Mouse (Mus musculus) liver, adult (tissue): Measurements from ENCODE around the gene Gm13694.
"Not testable (repeated sequence)": the region's sequence is repeated elsewhere in the genome, so short reads cannot be mapped to it uniquely, and the experiment has no call there.

Experiments used
- GATA4 ChIP-seq: IDR thresholded peaks from 2 replicates; pipeline ENCODE4 v1.6.1; 2014; ENCODE audit warnings: mild to moderate bottlenecking, low read length; ENCODE audit not compliant: insufficient replicate concordance

Gm13694 gene

DNA sequence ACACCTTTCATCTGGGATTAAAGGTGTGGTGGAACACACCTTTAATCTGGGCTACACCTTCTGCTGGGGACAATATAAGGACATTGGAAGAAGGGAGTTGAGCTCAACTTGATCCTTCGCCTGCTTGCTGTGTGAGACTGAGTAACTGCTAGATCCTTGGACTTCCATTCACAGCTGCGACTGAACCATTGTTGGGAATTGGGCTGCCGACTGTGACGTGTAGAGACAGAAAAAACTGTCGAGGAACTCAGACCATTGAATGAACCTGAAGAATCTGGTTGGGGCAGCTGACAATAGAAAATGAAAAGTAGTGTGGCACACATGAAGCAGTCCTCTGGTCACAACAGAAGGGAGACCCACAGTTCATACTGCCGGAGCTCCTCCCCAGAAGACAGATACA is at the start of gene Gm13694:
Gm13694 (plus strand) TSS at position 301 of the 400 bp plus-strand sequence.
- TF ChIP-seq GATA4 = not testable (repeated sequence)

GRCm38 (mm10) chr2:83929478-83930088 is 49.1 kb upstream of the Gm13694 start:
- TF ChIP-seq GATA4 = no peak

DNA sequence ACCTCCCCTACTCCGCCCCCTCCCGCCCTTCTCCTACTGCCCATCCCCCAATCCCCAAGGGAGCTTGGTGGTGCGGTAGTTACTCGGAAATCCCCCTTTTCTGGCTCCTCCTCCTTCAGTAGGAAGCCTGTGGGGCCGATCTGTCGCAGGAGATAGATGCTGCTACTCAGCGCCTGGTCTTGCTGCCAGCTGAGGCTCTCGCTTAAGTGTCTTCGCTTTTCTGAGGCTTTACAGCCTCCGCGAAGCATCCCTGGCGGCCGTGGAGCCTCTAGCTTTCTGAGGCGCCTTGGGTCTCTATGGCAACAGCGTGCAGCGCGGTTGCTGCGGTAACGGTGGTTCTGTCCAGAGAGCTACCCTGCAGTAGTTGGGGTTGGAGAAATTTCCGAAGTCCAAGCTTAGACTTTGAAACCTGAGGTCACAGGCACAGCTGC is 37.8 kb upstream of the Gm13694 start, which contains the start of gene Zswim2:
Zswim2 (minus strand) TSS at position 298 of the 431 bp plus-strand sequence.
- TF ChIP-seq GATA4 = no peak

GRCm38 (mm10) chr2:83941378-83941777 is 37.4 kb upstream of the Gm13694 start:
- TF ChIP-seq GATA4 = no peak

- TF ChIP-seq GATA4 = no peak
Measured at GRCm38 (mm10) chr2:83941792-83942191, 36.9 kb upstream of the Gm13694 start.

GRCm38 (mm10) chr2:83955393-83955792 is 23.3 kb upstream of the Gm13694 start, which contains the start of gene Gm13698:
Gene Gm13698 (plus strand): TSS chr2:83955693.
- TF ChIP-seq GATA4 = not testable (repeated sequence)

GRCm38 (mm10) chr2:83961203-83961602 is 17.5 kb upstream of the Gm13694 start, which contains the start of gene Gm13693:
Gene Gm13693 (plus strand): TSS chr2:83961503.
- not testable (repeated sequence) for TF ChIP-seq GATA4

- not testable (repeated sequence) for TF ChIP-seq GATA4
Measured at GRCm38 (mm10) chr2:83967013-83967412, 11.7 kb upstream of the Gm13694 start, which contains the start of gene Gm13695. Gene Gm13695 (plus strand): TSS chr2:83967313.

DNA sequence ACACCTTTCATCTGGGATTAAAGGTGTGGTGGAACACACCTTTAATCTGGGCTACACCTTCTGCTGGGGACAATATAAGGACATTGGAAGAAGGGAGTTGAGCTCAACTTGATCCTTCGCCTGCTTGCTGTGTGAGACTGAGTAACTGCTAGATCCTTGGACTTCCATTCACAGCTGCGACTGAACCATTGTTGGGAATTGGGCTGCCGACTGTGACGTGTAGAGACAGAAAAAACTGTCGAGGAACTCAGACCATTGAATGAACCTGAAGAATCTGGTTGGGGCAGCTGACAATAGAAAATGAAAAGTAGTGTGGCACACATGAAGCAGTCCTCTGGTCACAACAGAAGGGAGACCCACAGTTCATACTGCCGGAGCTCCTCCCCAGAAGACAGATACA is 5.9 kb upstream of the Gm13694 start, which contains the start of gene Gm13696:
Gm13696 (plus strand) TSS at position 301 of the 400 bp plus-strand sequence.
- not testable (repeated sequence) for TF ChIP-seq GATA4

GRCm38 (mm10) chr2:83984443-83984842 is 5.7 kb downstream of the Gm13694 start, which contains the start of gene Gm13697:
Gene Gm13697 (plus strand): TSS chr2:83984743.
- not testable (repeated sequence) for TF ChIP-seq GATA4

DNA sequence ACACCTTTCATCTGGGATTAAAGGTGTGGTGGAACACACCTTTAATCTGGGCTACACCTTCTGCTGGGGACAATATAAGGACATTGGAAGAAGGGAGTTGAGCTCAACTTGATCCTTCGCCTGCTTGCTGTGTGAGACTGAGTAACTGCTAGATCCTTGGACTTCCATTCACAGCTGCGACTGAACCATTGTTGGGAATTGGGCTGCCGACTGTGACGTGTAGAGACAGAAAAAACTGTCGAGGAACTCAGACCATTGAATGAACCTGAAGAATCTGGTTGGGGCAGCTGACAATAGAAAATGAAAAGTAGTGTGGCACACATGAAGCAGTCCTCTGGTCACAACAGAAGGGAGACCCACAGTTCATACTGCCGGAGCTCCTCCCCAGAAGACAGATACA is 11.5 kb downstream of the Gm13694 start, which contains the start of gene Gm13691:
Gm13691 (plus strand) TSS at position 301 of the 400 bp plus-strand sequence.
- not testable (repeated sequence) for TF ChIP-seq GATA4

DNA sequence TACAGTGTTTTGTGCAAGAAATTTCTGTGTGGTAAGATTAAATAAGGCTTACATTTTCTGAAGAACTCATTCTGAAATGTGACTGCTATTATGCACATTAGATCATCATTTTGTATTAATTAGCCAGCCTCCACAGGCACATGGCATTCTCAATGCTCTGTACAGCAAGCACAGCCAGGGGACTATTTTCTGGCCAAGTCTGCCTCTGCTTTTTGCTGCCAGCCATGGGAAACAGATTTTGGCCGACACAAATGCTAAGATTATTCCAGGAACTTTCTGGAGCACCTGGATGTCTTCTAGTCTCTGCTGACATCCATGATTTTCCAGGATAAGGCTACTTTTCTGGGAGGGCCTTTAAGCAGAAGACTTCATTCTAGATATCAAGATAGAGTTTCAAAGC is 30.2 kb downstream of the Gm13694 start:
- no peak for TF ChIP-seq GATA4

DNA sequence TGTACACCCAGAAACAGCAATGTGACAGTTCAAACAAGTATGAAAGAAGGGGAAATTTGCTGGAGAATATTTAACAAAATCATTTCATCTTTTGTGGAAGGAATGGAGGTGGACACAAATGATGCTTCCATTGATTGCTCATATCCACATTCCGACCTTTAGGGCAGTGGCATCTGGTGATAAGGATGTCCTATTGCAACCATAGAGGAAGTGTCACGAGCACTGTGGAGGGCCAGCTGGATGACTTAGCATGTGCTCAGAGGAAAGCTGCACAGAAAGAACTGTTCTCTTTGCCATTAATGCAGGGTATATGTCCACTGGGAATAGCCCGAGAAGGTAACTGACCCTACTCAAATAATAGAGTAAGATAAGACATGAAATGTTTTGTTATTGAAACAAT is 31.1 kb downstream of the Gm13694 start:
- TF ChIP-seq GATA4 = no peak

- no peak for TF ChIP-seq GATA4
Measured at GRCm38 (mm10) chr2:84014572-84014971, 35.8 kb downstream of the Gm13694 start.

DNA sequence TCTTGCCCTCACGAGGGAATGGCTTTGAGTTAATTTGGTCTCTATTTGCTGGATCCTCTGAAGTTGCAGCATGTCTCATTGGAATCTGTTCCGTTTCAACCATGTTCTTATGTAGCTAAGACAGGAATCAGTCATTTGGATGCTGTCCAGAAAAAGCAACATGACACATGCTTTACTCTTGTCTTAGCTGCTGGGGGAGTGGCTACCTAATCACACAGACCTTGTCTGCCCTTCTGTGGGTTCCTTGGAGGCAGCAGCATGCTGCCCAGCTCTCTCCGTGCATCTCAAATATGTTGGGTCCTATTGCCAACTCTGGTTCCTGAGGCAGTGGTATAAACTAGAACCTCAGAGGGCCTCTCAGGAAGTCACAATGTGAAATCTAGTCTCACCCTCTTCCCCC is 39.6 kb downstream of the Gm13694 start:
- no peak for TF ChIP-seq GATA4

DNA sequence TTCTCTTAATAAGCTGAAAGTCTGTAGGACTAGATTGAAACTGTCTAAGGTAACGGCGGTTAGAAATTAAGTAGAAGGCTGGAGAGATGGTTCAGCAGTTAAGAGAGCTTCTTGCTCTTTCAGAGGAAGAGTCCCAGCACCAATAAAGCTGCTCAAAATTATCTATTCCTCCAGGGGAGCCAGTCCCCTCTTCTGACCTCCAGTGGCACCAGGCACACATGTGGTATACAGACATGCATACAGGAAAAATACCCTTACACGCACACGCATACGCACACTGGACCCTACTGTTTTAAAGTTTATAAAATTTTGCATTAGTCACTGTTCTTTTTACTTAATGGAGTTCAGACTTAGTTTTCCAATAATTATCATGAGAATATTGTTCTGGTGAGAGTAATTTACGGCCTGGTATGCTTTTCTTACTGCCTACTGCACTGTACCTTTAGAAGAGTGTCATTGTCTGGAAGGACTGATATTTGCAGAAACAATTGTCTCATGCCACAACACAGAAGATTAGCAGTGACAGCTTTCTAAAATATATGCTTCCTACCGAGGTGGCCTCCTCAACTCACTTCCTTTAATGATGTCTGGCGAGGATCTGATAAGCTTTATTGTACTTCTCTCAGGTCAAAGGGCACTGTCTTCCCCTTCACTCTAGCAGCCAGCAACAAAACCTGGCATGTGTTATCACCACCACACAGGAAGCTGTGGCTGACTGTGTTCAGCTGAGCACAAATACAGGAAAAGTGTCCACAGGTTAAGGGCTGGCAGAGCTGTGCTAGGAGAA is 41.0 kb downstream of the Gm13694 start:
- TF ChIP-seq GATA4 = no peak
